Mouse (Mus musculus) olfactory bulb, adult 2 months (tissue): ENCODE data around the gene Mat1a.

Source experiments
- CTCF ChIP-seq: fragments of 200-500 bp; IDR thresholded peaks from 2 replicates; pipeline ENCODE4 v1.5.1; 2012; ENCODE audit warnings: low read depth, mild to moderate bottlenecking, low read length, moderate library complexity; ENCODE audit not compliant: insufficient read depth
- POLR2A ChIP-seq: fragments of 200-500 bp; IDR thresholded peaks from 2 replicates; pipeline ENCODE4 v1.6.1; 2012; ENCODE audit warnings: mild to moderate bottlenecking, low read depth, low read length, moderate library complexity; ENCODE audit not compliant: insufficient read depth

GRCm38 (mm10) chr14:41065168-41065567, 39.7 kb upstream of the Mat1a start:
- TF ChIP-seq CTCF (no peak), POLR2A (no peak)
